Mouse (Mus musculus) heart, adult 11 months (tissue): Measurements from ENCODE around the gene Zfand3.

Source experiments
- DNase-seq: peaks from one replicate; pipeline ENCODE4 v3.0.0; 2022

The Zfand3 gene

DNA sequence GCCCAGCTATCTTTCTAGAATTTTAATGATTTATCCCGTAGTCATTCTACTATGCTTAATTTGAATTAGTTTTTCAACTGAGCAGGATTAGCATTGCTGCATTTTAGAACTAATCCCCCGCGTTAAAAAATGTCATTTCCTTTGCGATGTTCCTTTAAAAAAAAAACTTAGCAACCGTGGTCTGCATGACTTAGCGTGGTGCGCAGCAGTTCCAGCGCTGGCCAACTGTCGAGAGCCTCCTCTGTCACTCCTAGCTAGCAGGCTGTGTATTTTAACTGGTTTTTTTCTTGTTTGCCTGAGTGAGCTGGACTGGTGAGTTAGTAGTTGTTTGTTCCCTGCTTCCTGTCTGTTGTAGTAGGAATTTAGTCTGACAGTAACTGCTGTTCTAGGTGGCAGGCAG lies 48.9 kb downstream of the Zfand3 start:
- peak; percentile 91 for DNase-seq

DNA sequence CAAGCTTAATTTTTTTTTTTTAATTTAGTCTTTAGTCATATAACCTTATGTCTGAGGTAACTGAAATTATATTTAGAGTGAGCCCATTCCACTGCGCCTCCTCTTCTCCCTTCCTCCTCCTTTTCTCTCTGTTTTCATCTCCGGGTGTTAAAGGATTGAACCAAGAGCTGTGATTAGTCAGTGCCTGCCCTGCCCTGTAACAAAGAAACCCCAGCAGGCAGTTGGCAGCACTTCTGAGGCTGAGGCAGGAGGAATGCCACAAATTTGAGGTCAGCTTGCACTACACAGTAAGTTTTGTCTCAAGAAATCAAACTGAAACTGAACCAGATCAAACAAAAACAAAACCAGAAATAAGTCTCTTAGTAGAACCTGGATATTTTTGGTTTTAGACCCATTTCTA lies 49.3 kb downstream of the Zfand3 start:
- peak; percentile 75 for DNase-seq

DNA sequence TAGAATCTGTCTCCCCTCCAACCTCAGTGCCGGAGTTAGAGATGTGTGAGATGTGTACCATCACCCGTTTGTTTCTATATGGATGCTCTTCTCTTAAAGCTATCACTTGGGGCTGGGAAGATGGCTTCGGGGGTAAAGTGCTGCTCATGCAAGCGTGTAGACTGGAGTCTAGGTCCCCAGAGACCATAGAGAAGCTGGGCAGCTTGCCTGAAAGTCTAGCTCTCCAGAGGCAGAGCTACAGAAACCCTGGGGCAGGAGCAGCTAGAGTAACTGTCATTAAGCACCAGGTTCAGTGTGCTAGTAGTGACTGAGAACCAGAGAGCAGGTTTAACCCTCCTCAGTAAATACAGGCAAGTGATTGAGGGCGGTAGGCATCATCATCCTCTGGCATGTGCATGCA lies 51.7 kb downstream of the Zfand3 start:
- peak; percentile 93 for DNase-seq

DNA sequence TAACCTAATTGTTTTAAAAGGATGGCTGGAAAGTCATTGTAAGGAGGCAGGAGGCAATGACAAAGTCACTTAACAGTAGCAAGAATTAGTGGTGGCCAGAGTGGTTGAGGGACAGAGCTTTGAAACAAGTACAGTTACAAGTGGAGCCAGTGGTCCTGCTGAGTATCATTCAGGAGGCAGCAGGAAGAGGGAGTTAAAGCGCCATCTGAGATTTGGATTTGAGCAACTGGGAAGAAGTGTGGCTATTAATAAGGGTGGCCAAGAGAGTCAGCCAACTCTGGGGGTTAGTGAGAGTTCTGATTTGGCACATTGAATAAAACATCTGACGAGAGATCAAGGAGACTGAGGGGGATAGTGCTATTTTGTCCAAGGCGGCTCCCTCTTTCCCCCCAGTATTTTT lies 54.1 kb downstream of the Zfand3 start:
- peak; percentile 89 for DNase-seq

DNA sequence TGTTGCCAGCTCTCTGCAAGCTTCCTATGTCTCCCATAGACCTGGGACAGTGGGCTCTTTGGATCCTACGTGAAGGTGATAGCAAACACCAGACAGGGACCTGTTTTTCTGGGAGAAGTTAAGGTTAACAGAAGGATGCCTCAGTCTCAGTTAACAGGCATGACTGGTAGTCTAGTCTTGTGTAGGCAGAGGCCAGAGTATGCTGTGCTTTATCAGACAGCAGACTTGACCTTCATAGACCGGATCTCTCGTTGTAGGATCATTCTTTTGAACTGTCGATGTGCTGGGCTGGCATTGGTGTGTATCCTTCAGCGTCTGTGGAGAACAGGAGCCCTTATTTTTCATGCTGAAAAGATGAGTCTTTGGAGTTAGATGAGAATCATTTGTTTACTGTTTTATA lies 54.5 kb downstream of the Zfand3 start:
- DNase-seq: peak; percentile 82

DNA sequence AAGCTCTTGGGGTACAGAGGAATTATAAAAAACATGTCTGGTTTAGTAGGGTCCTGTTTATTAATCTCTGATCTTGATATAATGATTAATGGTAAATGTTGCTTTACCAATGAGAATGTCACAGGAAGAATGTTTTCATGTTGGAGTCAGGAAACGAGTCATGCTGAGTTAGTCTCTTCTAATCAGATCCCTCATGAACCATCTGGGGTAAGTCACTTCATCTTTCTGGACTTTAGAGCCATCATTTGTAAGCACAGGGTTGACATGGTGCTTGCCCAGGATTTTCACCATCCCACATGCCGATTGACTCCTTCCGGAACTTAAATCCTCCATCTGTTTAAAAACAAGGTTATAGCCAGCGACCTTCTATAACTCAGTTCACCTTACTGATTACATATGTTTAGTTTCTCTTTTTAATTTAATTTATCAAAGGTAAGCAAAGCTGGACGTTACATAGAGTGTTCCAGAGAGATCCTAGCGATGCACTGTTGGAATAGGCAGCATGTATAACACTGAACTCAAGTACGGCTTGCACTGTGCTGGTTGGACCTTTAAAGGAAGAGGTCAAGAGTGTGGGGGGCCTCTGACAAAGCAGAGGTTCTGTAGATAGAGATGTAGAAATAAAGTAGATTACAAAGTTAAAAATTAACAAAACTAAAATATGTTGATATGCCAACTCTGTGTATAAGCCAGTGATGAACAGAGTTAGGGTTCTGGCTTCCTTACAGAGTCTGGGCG lies 56.7 kb downstream of the Zfand3 start:
- DNase-seq: peak; percentile 19

DNA sequence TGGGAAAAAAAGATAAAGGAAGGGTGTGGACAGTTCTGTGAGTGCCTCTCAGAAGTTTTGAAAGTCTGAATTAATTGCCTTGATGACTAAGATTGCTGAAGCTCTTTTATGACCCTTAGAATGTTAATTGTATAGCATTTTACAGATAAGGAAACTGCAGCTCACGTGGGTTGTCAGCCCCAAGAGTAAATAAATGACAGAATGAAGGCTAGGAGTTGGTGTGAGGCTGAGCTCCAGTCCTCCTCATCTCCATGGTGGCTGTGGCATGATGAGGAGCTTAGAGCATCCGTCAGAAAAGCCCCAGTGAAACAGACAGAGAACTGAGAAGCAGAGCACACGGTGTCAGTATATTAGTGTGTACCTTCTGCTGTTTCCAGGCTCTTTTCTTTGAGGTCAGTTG lies 59.3 kb downstream of the Zfand3 start:
- no peak for DNase-seq

DNA sequence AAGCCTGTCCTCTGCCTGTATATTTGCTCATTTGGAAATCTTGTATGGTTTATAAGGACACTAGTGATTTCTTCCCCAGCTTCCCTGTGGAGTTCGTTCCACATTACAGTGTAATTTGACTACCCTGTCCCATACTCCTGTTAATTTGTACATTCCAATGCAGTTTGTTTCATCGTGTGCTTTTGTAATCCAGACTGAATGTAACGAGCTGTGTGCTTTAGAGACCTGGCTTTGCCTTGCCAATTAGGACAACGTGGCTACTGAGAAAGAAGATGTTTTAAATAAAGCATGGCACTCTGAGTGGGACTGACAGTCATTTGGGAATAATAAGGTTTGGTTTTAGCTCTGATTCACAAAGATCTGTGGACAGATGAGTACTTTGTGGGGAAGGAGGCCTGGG lies 60.2 kb downstream of the Zfand3 start:
- peak; percentile 55 for DNase-seq

DNA sequence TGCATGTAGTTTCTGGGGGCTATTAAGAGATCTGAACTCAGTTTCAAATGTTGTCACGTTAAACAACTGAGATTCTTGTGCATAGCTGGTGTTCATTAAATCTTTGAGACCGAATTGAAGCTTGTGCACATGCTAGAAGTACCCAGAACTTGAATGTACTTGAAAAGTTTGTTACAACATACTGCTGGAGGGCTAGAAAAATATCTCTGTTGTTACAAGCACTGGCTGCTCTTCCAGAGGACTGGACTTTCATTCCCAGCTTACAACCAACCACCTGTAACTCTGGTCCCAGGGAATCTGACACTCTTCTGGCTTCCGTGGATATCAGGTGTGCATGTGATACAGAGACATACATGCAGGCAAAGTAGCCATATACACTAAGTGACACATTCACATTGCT lies 65.2 kb downstream of the Zfand3 start:
- DNase-seq: peak; percentile 31

DNA sequence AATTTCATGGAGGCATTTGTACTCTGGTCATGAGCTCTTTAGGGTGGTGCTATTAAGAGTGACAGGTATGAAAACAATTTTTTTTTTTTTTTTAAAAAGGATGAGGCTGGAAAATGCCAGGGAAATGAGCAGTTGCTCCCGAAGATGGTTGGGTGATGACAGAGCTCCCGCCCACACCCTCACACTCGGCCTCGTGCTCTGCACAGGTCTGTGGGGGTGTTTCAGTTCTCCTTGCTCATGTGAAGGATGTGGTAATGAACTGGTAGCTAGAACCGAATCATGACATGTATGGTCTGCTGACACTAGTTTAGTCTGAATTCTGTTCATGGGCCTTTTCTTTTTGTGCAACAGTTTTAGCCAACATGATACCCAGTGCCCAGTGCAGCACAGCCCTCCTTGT lies 66.1 kb downstream of the Zfand3 start:
- peak; percentile 51 for DNase-seq

DNA sequence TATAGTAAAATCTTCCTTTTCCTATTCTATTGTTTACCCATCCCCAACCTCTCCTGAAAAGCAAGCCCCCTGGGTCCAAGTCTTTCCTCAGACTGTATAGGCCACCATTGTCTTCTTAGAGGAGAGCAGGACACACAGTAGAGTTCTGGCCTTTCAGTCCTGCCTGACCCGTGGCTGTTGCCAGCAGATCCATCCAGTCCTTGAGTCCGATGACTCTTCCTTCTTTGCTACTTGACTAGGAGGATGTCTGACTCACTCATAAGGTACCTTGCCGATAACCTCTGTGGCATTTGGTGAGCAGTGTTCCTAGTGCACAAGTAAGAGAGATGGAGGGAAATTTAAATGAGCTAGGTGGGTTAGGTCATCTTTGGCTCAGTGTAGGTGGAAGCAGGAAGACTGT lies 68.1 kb downstream of the Zfand3 start:
- DNase-seq: peak; percentile 83

DNA sequence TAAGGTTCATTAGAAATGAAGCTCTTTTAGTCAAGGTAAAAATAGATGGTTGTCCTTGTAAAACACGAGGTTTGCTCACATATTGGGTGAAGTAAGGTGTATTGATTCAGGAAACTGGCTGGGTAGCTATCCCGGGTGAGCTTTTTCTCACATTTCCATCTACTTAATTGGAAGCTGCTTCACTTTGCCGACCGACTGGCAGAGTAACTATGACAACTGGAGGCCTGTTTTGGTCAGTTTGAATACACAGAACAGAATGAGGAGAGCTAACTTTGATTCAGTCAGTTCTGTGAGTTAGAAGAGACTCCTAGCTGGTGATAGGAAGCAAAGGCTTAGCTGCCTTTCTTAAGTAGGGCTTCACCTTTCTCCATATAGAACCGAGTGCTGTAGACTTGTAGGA lies 71.4 kb downstream of the Zfand3 start:
- peak; percentile 76 for DNase-seq

DNA sequence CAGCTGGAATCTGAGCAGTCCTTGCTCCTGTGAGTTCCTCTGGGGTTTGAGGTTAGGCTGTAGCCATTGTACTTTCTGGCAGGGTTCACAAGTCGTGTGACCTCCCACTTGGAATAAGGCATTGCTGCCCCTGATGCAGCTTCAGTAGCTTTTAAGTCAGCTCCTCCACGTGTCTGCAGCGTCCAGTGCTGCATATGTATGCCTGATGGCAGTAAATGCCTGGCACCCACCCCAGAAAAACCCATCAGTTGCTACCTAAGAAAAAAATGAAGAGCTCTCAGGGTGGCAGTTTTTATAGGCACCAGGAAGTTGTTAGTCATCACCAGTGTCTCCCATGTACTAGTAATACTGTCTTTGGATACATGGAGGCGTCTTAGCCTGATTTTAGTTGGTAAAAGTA lies 79.5 kb downstream of the Zfand3 start:
- peak; percentile 87 for DNase-seq

DNA sequence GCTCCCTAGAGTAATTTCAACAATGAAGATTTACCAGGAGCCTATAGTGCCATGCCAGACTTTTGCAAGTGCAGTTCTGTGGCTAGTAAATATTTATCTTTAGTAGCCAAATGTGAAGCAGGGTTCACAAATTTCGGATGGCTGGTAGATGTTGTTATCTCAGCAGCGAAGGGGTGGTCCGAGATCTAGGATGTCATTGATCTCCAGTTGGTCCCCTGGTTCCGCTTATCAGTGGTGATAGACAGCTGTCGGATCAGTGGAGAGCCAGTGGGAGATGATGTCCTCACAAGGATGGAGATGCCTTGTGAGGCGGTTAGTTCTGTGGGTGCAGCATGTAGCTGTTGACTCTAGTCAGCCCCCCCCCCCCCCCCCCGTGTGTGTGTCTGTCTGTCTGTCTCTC lies 82.2 kb downstream of the Zfand3 start:
- peak; percentile 82 for DNase-seq

DNA sequence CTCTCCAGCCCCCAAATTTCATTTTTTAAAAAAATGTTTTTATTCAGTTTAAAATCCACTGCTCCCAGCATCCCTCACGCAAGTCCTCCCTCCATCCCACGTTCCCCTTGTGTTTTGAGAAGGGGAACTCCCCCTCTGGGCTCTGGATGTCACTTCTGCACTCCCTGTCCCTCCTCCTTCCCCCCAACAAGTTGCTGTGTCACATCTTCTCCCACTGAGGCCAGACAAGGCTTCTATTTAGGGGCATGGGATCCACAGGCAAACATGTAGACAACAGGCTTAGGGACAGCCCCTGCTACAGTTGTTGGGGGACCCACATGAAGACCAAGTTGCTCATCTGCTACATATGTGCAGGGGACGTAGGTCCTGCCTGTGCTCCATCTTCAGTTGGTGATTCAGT lies 83.9 kb downstream of the Zfand3 start:
- peak; percentile 82 for DNase-seq

DNA sequence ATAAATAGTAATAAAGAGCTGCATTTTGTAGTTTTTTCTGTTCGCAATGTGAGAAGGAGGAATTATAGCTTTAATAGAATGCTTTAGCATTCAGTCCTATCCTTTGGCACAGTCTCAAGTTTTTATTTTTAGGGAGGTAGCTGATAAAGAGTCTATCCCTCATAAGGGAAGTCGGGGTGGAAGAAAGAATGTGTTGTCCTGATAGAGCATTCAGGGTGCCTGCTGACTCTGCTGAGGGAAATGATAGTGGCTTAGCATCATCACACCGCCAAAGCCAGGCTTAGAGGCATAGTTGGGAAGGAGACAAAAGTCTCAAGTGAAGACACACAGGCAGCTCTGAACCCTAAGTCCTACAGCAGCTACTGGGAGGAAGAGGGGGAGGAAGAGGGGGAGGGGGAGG lies 85.9 kb downstream of the Zfand3 start:
- DNase-seq: peak; percentile 92

DNA sequence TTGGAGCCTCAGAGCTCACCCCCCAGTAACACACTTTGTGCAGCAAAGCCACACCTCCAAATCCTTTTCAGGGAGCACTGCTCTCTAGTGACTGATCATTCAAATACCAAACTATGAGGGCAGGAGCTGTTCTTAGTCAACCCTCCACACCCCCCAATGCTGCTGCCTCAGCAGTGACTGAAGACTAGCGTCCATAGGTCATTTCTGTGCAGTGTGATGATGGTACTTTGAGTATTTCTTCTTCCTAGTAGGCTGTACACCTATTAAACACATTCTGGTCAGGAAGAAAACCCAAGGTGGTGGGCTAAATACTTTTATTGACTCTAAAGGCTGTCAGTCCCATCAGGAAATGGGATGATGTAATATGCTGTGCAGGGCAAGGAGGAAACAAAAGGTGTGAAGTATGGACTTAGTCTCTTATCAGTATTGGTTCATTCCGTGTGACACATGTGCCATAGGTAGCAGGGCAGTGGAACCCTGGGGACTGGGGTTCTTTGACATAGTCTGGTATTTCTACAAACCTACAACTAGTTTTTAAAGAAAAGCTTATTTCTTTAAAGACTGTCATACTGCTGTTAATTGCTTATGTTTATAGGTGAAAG lies 88.7 kb downstream of the Zfand3 start:
- DNase-seq: peak; percentile 51

DNA sequence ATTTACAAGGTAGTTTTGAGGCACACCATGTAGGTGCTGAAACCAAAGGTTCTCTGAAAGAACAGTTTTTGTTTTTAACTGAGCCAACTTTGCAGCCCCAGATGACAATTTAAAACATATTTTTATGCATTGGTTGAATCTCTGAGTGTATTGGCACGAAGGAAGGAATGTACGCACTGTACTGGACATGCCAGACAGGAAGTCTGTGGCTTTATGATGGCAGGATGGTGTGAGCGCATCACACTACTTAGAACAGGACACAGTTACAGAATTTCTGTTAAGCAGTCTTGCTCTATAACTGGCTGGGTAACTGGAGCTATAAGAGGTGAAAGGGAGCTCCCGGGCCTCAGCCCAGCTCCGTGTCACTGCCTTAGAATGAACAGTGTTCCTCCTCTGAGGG lies 92.6 kb downstream of the Zfand3 start:
- DNase-seq: peak; percentile 49

DNA sequence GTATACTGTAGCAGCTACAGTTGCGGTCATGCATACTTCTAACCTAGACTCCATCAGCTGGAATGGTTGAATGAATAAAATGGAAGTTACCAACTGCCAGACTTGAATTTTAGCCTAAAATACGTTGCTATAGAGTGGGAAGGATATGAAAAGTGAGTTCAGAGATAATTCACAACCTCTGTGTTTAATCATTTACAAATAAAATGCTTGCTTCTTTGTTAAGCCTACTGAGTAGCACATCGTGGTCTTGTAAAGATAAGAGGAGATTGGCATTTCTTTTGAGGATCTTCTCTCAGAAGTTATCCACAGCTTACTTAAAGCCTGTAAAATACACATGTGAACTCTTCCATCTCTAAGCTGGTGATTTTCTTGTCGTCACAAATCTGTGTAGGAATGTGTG lies 93.1 kb downstream of the Zfand3 start:
- DNase-seq: no peak

DNA sequence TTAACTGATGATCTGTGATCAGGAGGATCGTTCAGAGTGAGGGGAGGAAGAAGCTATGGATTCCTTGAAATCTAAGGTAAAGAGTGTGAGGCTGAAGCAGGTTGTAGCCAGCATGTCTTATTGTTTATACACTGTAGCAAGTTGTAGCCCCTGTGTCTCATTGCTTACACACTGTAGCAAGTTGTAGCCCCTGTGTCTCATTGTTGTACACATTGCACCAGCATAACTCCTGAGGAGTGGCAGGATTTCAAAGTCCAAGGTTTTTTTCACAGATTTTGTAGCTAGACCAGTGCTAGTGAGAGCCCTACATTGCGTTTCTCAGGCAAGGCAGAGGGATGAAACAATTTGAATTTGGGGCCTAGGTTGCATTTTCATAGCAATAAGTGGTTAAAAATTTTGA lies 95.1 kb downstream of the Zfand3 start:
- DNase-seq: no peak

DNA sequence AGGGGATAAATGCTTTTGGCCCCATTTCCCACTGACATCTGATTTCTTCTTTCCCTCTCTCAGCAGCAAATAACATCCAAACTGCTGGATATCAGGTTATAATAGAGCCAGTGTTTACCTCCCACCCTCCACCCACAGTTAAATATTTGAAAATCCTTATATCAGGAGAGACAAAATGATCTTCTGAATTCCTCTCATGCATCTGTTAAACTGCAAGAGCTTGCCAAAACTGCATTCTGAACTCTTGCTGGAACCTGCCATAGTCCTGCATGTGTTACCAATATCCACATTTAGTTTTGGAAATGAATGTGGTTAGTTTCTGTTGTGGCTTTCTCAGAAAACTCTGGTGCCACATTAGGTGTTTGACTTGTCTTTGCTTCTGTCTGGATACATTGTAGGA lies 97.3 kb downstream of the Zfand3 start:
- DNase-seq: no peak

DNA sequence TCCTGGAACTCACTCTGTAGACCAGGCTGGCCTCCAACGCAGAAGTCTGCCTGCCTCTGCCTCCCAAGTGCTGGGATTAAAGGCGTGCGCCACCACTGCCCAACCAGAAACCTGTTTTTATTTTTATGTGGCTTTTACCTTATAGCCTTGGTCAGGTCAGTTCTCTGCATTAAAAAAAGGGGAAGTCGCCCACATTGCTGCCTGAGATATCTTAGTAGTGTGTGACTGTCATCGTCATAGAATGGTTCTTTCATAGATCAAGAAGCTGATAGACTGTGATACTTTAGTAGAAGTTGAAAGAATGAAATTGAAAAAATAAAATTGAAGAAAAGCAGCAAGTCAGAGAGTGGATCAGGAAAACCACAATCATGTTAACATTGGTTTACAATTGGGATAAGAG lies 98.5 kb downstream of the Zfand3 start:
- peak; percentile 79 for DNase-seq

DNA sequence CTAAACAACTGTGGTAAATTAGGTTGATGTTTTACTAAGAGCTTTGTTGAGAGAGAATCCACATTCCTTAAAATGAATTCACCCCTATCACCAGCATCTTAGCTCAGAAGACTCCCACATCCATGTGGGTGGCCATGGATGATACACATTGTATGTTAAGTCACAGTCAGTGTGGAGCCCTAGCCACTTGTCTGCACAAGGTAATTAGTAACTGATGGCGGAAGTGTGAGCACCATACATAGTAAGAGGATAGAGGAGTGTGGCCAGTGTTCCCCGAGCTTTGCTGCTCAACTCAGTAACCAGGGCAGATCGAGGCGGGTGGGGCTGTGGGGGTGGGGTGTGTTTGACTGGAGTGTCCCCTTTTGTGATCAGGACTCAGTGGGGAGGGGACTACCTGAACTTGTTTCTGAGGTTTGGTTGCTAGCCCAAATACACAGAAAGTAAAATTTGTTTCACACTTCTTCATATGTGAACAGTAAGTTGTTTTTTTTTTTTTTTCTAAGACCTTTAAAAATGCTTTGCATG lies 99.2 kb downstream of the Zfand3 start:
- DNase-seq: peak; percentile 84

DNA sequence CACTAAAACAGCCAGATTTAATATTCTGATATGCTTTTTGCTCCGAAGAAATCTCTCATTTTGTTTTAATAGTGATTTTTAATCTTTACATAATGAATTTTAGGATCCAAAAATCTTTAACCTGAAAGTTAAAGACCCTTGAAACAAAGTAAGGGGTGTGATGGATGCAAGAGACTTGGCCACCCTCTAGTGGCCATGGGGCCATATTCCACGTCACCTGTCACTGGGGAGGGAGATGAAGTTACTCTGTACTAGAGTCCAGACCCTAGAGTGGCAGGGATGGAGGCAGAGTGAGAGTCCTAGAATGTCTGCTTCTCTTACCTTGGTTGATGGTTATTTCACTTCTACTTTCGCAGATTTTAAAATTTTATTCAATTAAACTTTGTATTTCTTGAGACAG lies 100.8 kb downstream of the Zfand3 start:
- DNase-seq: peak; percentile 85

DNA sequence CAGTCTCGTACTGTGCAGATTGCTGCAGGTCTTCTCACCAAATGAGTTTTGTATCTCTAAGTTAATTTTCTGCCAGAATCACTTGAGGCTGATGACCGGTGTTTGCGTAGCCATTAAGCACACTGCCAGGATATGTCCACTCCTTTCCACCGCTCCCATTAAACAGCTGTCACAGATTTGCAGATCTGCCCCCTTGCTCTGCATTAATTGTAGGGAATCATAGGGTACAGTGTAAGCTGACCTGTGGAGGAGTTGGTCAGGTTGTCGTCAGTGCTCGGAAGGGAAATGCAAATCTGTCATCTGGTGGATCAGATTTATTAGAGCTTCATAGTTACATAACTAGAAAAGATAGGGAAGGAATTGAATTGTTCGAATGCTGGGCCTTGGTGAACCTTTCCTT lies 106.1 kb downstream of the Zfand3 start:
- no peak for DNase-seq
